Comparison of ENCODE assay signal across 23 mouse cellular contexts in genomic region chr2:32415801-32416200, GRCm38 (mm10). TPM values are rescaled to one million over a fixed set of nuclear protein-coding genes. Genes with fewer than 3 reads are reported as not detected.
A peak's percentile ranks its signal among the peaks of the same experiment; 100 is the strongest.
DNase-seq lines count a peak whose midpoint lies in the region; TF ChIP-seq lines count a peak whose summit lies in the region.
"Had no signal": no experiment of that assay in that cellular context is flagged by ENCODE, and none has a peak within 500 bp of the region (broad histone marks: within the 10 kb centered on the region; RNA-seq: fewer than 3 reads in every experiment).

No protein-coding gene starts in this region.

- intact Hi-C loops in gastrocnemius, adult 2 months (cut with DNase I): no loop called here

- H3K4me3 ChIP-seq in gastrocnemius, adult 2 months: peak overlapping the region; percentile 52
- no peak overlapping the region for H3K4me3 ChIP-seq in kidney, adult 2 months (ENCODE audit: insufficient read depth, low read depth, low read length)
- no peak overlapping the region for H3K4me3 ChIP-seq in liver, adult 2 months (ENCODE audit: insufficient read depth, low read depth, low read length)
- H3K4me3 ChIP-seq: forebrain, embryonic 10.5 days; forebrain, embryonic 13.5 days; heart, adult 2 months; heart, embryonic 10.5 days; heart, embryonic 13.5 days; hindbrain, embryonic 12.5 days; hindbrain, embryonic 15.5 days had no signal

- H3K79me2 ChIP-seq in liver, adult 2 months (ENCODE audit: control insufficient read depth, insufficient read depth, low read length): no peaks in the 10 kb centered on the region

- 66% methylated on average over 12 of the region's 12 CpGs for WGBS in kidney, adult 2 months
- WGBS in liver, adult 2 months: 65% methylated on average over 12 of the region's 12 CpGs

- no peaks in the 10 kb centered on the region for H3K27me3 ChIP-seq in kidney, adult 2 months (replicated peaks; ENCODE audit: control insufficient read depth, insufficient read depth, low read length)
- no peaks in the 10 kb centered on the region for H3K27me3 ChIP-seq in liver, adult 2 months (ENCODE audit: control insufficient read depth, insufficient read depth, low read length)
- H3K27me3 ChIP-seq: CH12.LX; forebrain, embryonic 13.5 days; heart, embryonic 13.5 days; hindbrain, embryonic 12.5 days; hindbrain, embryonic 15.5 days; Patski had no signal

- peaks cover 10% of the 10 kb centered on the region for H3K36me3 ChIP-seq in kidney, adult 2 months (ENCODE audit: control insufficient read depth, insufficient read depth, low read length)
- H3K36me3 ChIP-seq in liver, adult 2 months (ENCODE audit: control insufficient read depth, insufficient read depth, low read length): peaks cover 48% of the 10 kb centered on the region

- H3K9ac ChIP-seq in liver, adult 2 months (ENCODE audit: low read depth, low read length): no peak overlapping the region; the same call in 1 of the 2 replicates
- H3K9ac ChIP-seq: forebrain, embryonic 13.5 days; heart, embryonic 13.5 days; hindbrain, embryonic 12.5 days; hindbrain, embryonic 15.5 days had no signal

- peak; percentile 82 for DNase-seq in gastrocnemius, adult 2 months
- DNase-seq in gastrocnemius, postnatal 10 days: no peak
- DNase-seq in kidney, adult 2 months: peak; percentile 73
- DNase-seq in kidney, postnatal 14 days: no peak
- DNase-seq in liver, adult 2 months (ENCODE audit: extremely low read depth, low read depth, low spot score): no peak
- DNase-seq in liver: no peak
- DNase-seq: adrenal gland, postnatal 10 days; adrenal gland, postnatal 36 days; B cell, adult 2 months; cerebellum, adult 18-20 months; cerebellum, adult 9-10 months; cerebellum, postnatal 14 days; heart, adult 2 months had no signal

- TF ChIP-seq POLR2A in kidney, adult 2 months (IDR thresholded peaks at IDR 0.05; ENCODE audit: low read depth, low read length): no peak
- no peak for TF ChIP-seq POLR2A in liver, adult 2 months (IDR thresholded peaks at IDR 0.05; ENCODE audit: extremely low read depth, insufficient read depth, low read length)

- peak overlapping the region; percentile 97 for H3K27ac ChIP-seq in gastrocnemius, adult 2 months
- no peak overlapping the region for H3K27ac ChIP-seq in kidney, adult 2 months (ENCODE audit: insufficient read depth, low read depth, low read length)
- H3K27ac ChIP-seq in liver, adult 2 months (replicated peaks; ENCODE audit: insufficient read depth, low read depth, low read length): peak overlapping the region; percentile 86
- H3K27ac ChIP-seq: forebrain, embryonic 10.5 days; forebrain, embryonic 13.5 days; heart, adult 2 months; heart, embryonic 10.5 days; heart, embryonic 13.5 days; hindbrain, embryonic 12.5 days; hindbrain, embryonic 15.5 days had no signal

- peaks cover 30% of the 10 kb centered on the region for H3K4me1 ChIP-seq in kidney, adult 2 months (ENCODE audit: control insufficient read depth, insufficient read depth, low read length)
- H3K4me1 ChIP-seq in liver, adult 2 months (ENCODE audit: control insufficient read depth, insufficient read depth, low read length): peaks cover 37% of the 10 kb centered on the region
- H3K4me1 ChIP-seq: forebrain, embryonic 13.5 days; heart, embryonic 13.5 days; hindbrain, embryonic 12.5 days; hindbrain, embryonic 15.5 days had no signal

- TF ChIP-seq CTCF in gastrocnemius, adult 2 months (IDR thresholded peaks at IDR 0.05): no peak
- TF ChIP-seq CTCF in kidney, adult 2 months (conservative IDR thresholded peaks at IDR 0.05; ENCODE audit: insufficient read depth, insufficient read length, low read depth, low read length): no peak
- TF ChIP-seq CTCF in liver, adult 2 months (IDR thresholded peaks at IDR 0.05; ENCODE audit: low read depth, low read length): no peak

RNA-seq across cellular contexts. Expression of gene Ptges2, which starts 20.1 kb away (rescaled TPM):
- 10 to 100 TPM; 34.7 to 51.1 TPM for total RNA-seq in gastrocnemius, adult 2 months (2021)
- total RNA-seq in gastrocnemius, postnatal 10 days (2021): 10 to 100 TPM; 38.1 to 40.7 TPM
- 69.7 and 80.6 TPM in 2 replicates for polyA plus RNA-seq in kidney, adult 2 months (2012; rRNA removed)
- 22.6 and 30.7 TPM in 2 replicates for total RNA-seq in liver, adult 2 months (2014; rRNA removed)
- 24.4 and 25.5 TPM in 2 replicates for polyA plus RNA-seq in liver, adult 2 months (2012; rRNA removed)

RNA-seq across cellular contexts. Expression of gene Lcn2, which starts 27.7 kb away (rescaled TPM):
- 1 to 10 TPM; 2.6 to 3.4 TPM for total RNA-seq in gastrocnemius, adult 2 months (2021)
- total RNA-seq in gastrocnemius, postnatal 10 days (2021): 1 to 10 TPM; 3.5 to 6.7 TPM
- 8.0 and 9.4 TPM in 2 replicates for polyA plus RNA-seq in kidney, adult 2 months (2012; rRNA removed)
- total RNA-seq in liver, adult 2 months (2014; rRNA removed): 2.1 and 10.0 TPM in 2 replicates
- polyA plus RNA-seq in liver, adult 2 months (2012; rRNA removed): 29.3 and 45.5 TPM in 2 replicates
- total RNA-seq: CH12.LX, G1E had no signal
- polyA plus RNA-seq: forebrain, embryonic 10.5 days; forebrain, embryonic 13.5 days; forebrain, embryonic 16.5 days; heart, embryonic 10.5 days had no signal

RNA-seq across cellular contexts. Expression of gene 1110008P14Rik, which starts 34.1 kb away (rescaled TPM):
- 10 to 100 TPM; 34.3 to 43.2 TPM for total RNA-seq in gastrocnemius, adult 2 months (2021)
- total RNA-seq in gastrocnemius, postnatal 10 days (2021): 10 to 100 TPM; 52.6 to 53.7 TPM
- polyA plus RNA-seq in kidney, adult 2 months (2012; rRNA removed): 182 and 215 TPM in 2 replicates
- 25.8 and 32.5 TPM in 2 replicates for total RNA-seq in liver, adult 2 months (2014; rRNA removed)
- polyA plus RNA-seq in liver, adult 2 months (2012; rRNA removed): 103 and 144 TPM in 2 replicates

RNA-seq across cellular contexts. Expression of gene Naif1, which starts 34.5 kb away (rescaled TPM):
- total RNA-seq in gastrocnemius, adult 2 months (2021): 1 to 10 TPM; 2.2 to 2.3 TPM
- total RNA-seq in gastrocnemius, postnatal 10 days (2021): 1 to 10 TPM; 3.0 to 3.1 TPM
- 4.8 and 5.2 TPM in 2 replicates for polyA plus RNA-seq in kidney, adult 2 months (2012; rRNA removed)
- 0.67 and 0.83 TPM in 2 replicates for total RNA-seq in liver, adult 2 months (2014; rRNA removed)
- polyA plus RNA-seq in liver, adult 2 months (2012; rRNA removed): 2.9 and 3.0 TPM in 2 replicates

RNA-seq across cellular contexts. Expression of gene Slc25a25, which starts 35.4 kb away (rescaled TPM):
- total RNA-seq in gastrocnemius, adult 2 months (2021): 100 to 1,000 TPM in 1 of 2 experiments, 10 to 100 TPM in 1; 45.3 to 211 TPM
- 10 to 100 TPM; 16.1 to 31.1 TPM for total RNA-seq in gastrocnemius, postnatal 10 days (2021)
- 25.3 and 30.6 TPM in 2 replicates for polyA plus RNA-seq in kidney, adult 2 months (2012; rRNA removed)
- total RNA-seq in liver, adult 2 months (2014; rRNA removed): 40.0 and 41.9 TPM in 2 replicates
- polyA plus RNA-seq in liver, adult 2 months (2012; rRNA removed): 57.9 and 124 TPM in 2 replicates

Comparison
In these comparisons a context has a peak if more than half of its experiments do, and no peak if none do; other contexts are left out.
1. DNase-seq: peak in gastrocnemius, adult 2 months (single experiment) and kidney, adult 2 months (single experiment); none in gastrocnemius, postnatal 10 days (single experiment), kidney, postnatal 14 days (single experiment), liver, adult 2 months (single experiment) and liver (single experiment).